Mouse (Mus musculus) ES-E14 (cell line): ENCODE results near the gene Ube4b. TPM values are rescaled to one million over a fixed set of nuclear protein-coding genes. Genes with fewer than 3 reads are reported as not detected.
"Not testable (repeated sequence)": the region's sequence is repeated elsewhere in the genome, so short reads cannot be mapped to it uniquely, and the experiment has no call there.

Source experiments
- DNase-seq: peaks from one replicate; pipeline ENCODE4 v3.0.0-alpha.2; 2013; ENCODE audit warnings: low read depth, low spot score
- H3K27ac ChIP-seq: 2 replicates; pipeline ENCODE4 v1.5.1; 2012; ENCODE audit warnings: low read depth, mild to moderate bottlenecking, low read length, moderate library complexity, mixed read lengths; ENCODE audit not compliant: poor library complexity, insufficient read depth, severe bottlenecking
- H3K36me3 ChIP-seq: 2 replicates; pipeline ENCODE4 v1.6.1; 2012; ENCODE audit warnings: mild to moderate bottlenecking, low read length, moderate library complexity, mixed read lengths; ENCODE audit not compliant: control insufficient read depth, poor library complexity, insufficient read depth, severe bottlenecking
- H3K4me1 ChIP-seq, 2 experiments: fragments of 150-350 bp in 1 of 2; sonication (generic) in 1 of 2; 2 replicates each; pipeline ENCODE4 v1.6.1; 2012; ENCODE audit warnings: low read length in 2 of 2, mild to moderate bottlenecking in 1 of 2, mixed read lengths in 1 of 2; ENCODE audit not compliant: control insufficient read depth in 2 of 2, insufficient read depth in 2 of 2, poor library complexity in 1 of 2
- H3K4me3 ChIP-seq, 2 experiments: fragments of 150-350 bp in 1 of 2; sonication (generic) in 1 of 2; 2 replicates each; pipeline ENCODE4 v1.5.1; 2012; ENCODE audit warnings: low read length in 2 of 2, low read depth in 1 of 2, mild to moderate bottlenecking in 1 of 2, mixed read lengths in 1 of 2; ENCODE audit not compliant: insufficient read depth in 1 of 2, poor library complexity in 1 of 2, severe bottlenecking in 1 of 2
- H3K9ac ChIP-seq: 2 replicates; pipeline ENCODE4 v1.6.1; 2012; ENCODE audit warnings: low read depth, mild to moderate bottlenecking, low read length, mixed read lengths; ENCODE audit not compliant: poor library complexity, insufficient read depth, severe bottlenecking
- H3K9me3 ChIP-seq: fragments of 150-350 bp; sonication (generic); 2 replicates; pipeline ENCODE4 v1.6.1; 2012; ENCODE audit warnings: low read depth, mild to moderate bottlenecking, low read length; ENCODE audit not compliant: control insufficient read depth, insufficient read depth
- CHD2 ChIP-seq: IDR thresholded peaks from 2 replicates; pipeline ENCODE4 v1.6.1; 2014; ENCODE audit warnings: mild to moderate bottlenecking, low read depth, low read length, inconsistent platforms
- HCFC1 ChIP-seq: IDR thresholded peaks from 2 replicates; pipeline ENCODE4 v1.6.1; 2012; ENCODE audit warnings: low read length, inconsistent platforms, borderline replicate concordance; ENCODE audit not compliant: insufficient read depth
- MAFK ChIP-seq: IDR thresholded peaks from 2 replicates; pipeline ENCODE4 v1.6.1; 2014; ENCODE audit warnings: mild to moderate bottlenecking, low read depth, low read length, inconsistent platforms; ENCODE audit not compliant: insufficient read depth
- ZC3H11A ChIP-seq: IDR thresholded peaks from 2 replicates; pipeline ENCODE4 v1.6.1; 2012; ENCODE audit warnings: low read depth, mild to moderate bottlenecking, inconsistent platforms, low read length, borderline replicate concordance
- ZNF384 ChIP-seq: IDR thresholded peaks from 2 replicates; pipeline ENCODE4 v1.6.1; 2012; ENCODE audit warnings: low read depth, low read length, inconsistent platforms
- in situ Hi-C, 2 experiments: fragments of 600-800 bp; cut with MboI; formaldehyde crosslinking; loops; one replicate each; pipeline ENCODE4 v1.15.1; 2025; ENCODE audit warnings: low sequenced_read_pairs in 2 of 2, inconsistent platforms in 1 of 2; ENCODE audit not compliant: unreplicated experiment in 2 of 2
- total RNA-seq: library from RNA; depleted of rRNA; stranded (reverse); fragments of 300-350 nt; gene quantifications from 2 replicates; pipeline ENCODE4 v1.2.3, GENCODE M21; 2012

Gene Ube4b
- total RNA-seq, 1 experiment: 72.4 TPM

GRCm38 (mm10) chr4:149444465-149444864 lies 17.9 kb upstream of the Ube4b start:
- Histone ChIP-seq H3K36me3 (no peaks in the 10 kb centered on the region), H3K4me3 (no peak overlapping the region), H3K4me1 (peaks cover 2 to 8% of the 10 kb centered on the region in 2 experiments; a peak in 3 of 4 replicates), H3K27ac (no peak overlapping the region; the same call in 1 of the 2 replicates), H3K9me3 (no peaks in the 10 kb centered on the region), H3K9ac (no peak overlapping the region)
- no peak for DNase-seq
- TF ChIP-seq ZNF384: no peak
- no peak for TF ChIP-seq CHD2
- TF ChIP-seq ZC3H11A: no peak
- TF ChIP-seq MAFK: no peak
- no peak for TF ChIP-seq HCFC1
- in situ Hi-C loops: no loop called here

GRCm38 (mm10) chr4:149442436-149442835 lies 15.9 kb upstream of the Ube4b start:
- no peak for TF ChIP-seq ZC3H11A
- no peak for TF ChIP-seq CHD2
- no peak for DNase-seq
- Histone ChIP-seq H3K4me1 (peaks cover 2 to 8% of the 10 kb centered on the region in 2 experiments; a peak in 2 of 4 replicates), H3K9ac (no peak overlapping the region), H3K9me3 (no peaks in the 10 kb centered on the region), H3K4me3 (no peak overlapping the region), H3K36me3 (no peaks in the 10 kb centered on the region), H3K27ac (no peak overlapping the region)
- in situ Hi-C loops: no loop called here

GRCm38 (mm10) chr4:149440576-149440975 lies 14.0 kb upstream of the Ube4b start:
- H3K27ac ChIP-seq: no peak overlapping the region
- in situ Hi-C loops: no loop called here
- no peak for DNase-seq
- H3K4me3 ChIP-seq: no peak overlapping the region
- TF ChIP-seq MAFK (no peak), ZC3H11A (no peak), CHD2 (no peak), HCFC1 (no peak), ZNF384 (no peak)
- no peaks in the 10 kb centered on the region for H3K36me3 ChIP-seq
- H3K9ac ChIP-seq: no peak overlapping the region
- no peaks in the 10 kb centered on the region for H3K9me3 ChIP-seq
- peaks cover 2 to 4% of the 10 kb centered on the region in 2 experiments; a peak in 2 of 4 replicates for H3K4me1 ChIP-seq

- H3K9me3 ChIP-seq, in situ Hi-C loops, H3K4me1 ChIP-seq, H3K36me3 ChIP-seq, DNase-seq, H3K27ac ChIP-seq, H3K4me3 ChIP-seq, H3K9ac ChIP-seq: not testable (repeated sequence)
- 0 out of 2 replicates have a peak, but pooled peaks have one; percentile 52 for TF ChIP-seq ZNF384
These were observed 5.3 kb upstream of the Ube4b start for GRCm38 (mm10) chr4:149431887-149432286.

- peaks cover 0 to 4% of the 10 kb centered on the region in 2 experiments; a peak in 2 of 4 replicates for H3K4me1 ChIP-seq
- in situ Hi-C loops: no loop called here
- H3K9me3 ChIP-seq: no peaks in the 10 kb centered on the region
- no peak for DNase-seq
- H3K9ac ChIP-seq: no peak overlapping the region
- no peak overlapping the region for H3K4me3 ChIP-seq
- TF ChIP-seq MAFK (no peak), ZNF384 (no peak), CHD2 (no peak), ZC3H11A (no peak), HCFC1 (no peak)
- H3K27ac ChIP-seq: no peak overlapping the region
- H3K36me3 ChIP-seq: no peaks in the 10 kb centered on the region
These were observed 3.0 kb upstream of the Ube4b start for GRCm38 (mm10) chr4:149429592-149429991.
